Mouse (Mus musculus) bone marrow, adult 2 months (tissue): ENCODE measurements around the gene Klk11.

Source experiments
- CTCF ChIP-seq: fragments of 200-500 bp; IDR thresholded peaks from 2 replicates; pipeline ENCODE4 v1.5.1; 2011; ENCODE audit warnings: low read length, control low read depth; ENCODE audit not compliant: control insufficient read depth, insufficient read depth
- POLR2A ChIP-seq: fragments of 200-500 bp; IDR thresholded peaks from 2 replicates; pipeline ENCODE4 v1.6.1; 2011; ENCODE audit warnings: low read depth, mild to moderate bottlenecking, control low read depth, low read length, borderline replicate concordance; ENCODE audit not compliant: control insufficient read depth

DNA sequence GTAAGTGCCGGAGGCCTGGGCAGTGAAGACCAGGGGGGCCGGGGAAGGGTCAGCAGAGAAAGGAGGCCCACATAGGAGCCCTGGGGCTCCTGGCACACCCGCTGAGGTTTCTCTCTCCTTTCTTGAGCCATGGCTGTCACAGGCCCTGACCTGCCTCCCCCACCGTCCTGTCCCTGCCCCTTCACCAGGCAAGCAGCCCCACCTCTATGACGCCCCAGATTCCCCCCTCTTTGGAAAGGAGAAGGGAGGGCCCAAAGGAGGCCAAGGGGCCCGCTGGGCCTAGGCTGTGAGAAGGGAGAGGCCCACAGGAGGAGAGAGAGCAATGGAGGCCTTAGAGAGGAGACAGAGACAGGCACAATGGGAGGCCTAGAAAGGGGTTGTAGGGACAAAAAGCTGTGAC lies 398 bp downstream of the Klk11 start:
- TF ChIP-seq CTCF (no peak), POLR2A (no peak)
